Mouse (Mus musculus) liver, adult 2 months (tissue): ENCODE measurements around the gene Eri3.

Source experiments
- CTCF ChIP-seq: fragments of 200-500 bp; IDR thresholded peaks from 2 replicates; pipeline ENCODE4 v1.5.1; 2011; ENCODE audit warnings: low read depth, low read length, control low read depth
- POLR2A ChIP-seq: fragments of 200-500 bp; IDR thresholded peaks from 2 replicates; pipeline ENCODE4 v1.6.1; 2011; ENCODE audit warnings: low read length, control low read depth; ENCODE audit not compliant: insufficient read depth; ENCODE audit errors: extremely low read depth

DNA sequence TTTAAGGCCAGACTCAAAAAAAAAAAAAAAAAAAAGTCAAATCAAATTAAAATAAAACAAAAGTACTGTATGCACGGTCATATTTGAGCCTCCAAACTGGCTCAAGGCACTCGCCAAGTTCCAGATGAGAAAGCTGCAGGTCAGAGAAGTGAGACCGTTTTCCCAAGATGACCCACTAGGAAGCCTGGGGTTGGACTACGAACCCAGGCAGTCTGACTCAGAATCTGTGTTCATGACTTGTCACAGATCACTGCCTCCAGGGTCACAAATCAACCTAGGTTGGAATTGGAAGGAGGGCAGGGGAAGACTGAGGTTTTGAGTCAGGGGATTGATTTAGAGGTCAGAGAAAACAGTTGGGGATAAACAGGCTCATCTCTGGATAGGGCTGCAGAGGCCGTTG is 9.6 kb upstream of the Eri3 start:
- TF ChIP-seq CTCF, result no peak
- no peak for TF ChIP-seq POLR2A
